Mouse (Mus musculus) left cerebral cortex, adult 9 months (tissue): ENCODE results near the gene Dpep1.
A peak's percentile ranks its signal among the peaks of the same experiment; 100 is the strongest.
"Not testable (repeated sequence)": the region's sequence is repeated elsewhere in the genome, so short reads cannot be mapped to it uniquely, and the experiment has no call there.

Experiments
- DNase-seq, 2 experiments: peaks; one replicate each; pipeline ENCODE4 v3.0.0; 2022; ENCODE audit warnings: low spot score in 2 of 2

Dpep1 gene

DNA sequence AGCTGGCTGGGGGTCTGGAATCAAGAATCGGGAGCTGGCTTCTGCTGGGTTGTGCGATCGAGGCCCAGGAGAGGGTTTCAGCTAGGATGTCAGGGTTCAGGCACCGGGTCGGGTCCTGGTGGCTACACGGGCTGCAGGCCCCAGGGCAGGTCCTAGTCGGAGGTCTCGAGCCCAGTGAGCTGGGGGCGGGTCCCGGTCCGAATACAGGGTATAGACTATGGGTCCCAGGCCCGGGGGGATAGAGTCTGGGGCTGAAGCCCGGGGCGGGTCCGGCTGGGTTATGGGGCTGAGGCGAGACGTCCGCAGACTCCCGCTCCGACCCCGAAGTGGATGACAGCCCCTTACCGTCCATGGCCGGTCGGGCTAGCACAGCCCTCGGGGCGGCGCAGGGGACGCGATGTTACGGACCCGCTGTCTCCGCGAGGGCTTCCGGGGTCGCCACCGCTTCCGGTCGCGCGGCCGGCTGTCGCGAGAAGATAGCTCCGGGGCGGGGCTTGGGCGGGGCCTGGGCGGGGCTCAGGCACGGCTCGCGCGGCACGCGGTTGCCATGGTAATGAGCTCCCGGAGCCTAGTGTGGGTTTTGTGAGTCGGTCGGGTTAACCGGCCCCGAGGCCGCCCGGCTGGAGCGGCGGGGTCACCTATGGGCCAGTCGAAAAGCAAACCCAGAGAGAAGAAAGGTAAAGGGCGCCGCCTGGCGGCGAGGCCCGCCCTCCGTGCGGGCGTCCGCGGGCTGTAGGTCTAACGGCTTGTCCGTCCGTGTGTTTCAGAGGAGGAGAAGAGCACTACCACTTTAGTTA is 26.5 kb downstream of the Dpep1 start, which contains the start of the genes Chmp1a and Spata33:
Gene Chmp1a, minus strand, starts transcription at position 443 of the 797 bp plus-strand sequence.
Gene Spata33, plus strand, starts transcription at position 512 of the 797 bp plus-strand sequence.
- peak in 1 of 2 experiments; percentile 87 for DNase-seq

GRCm38 (mm10) chr8:123213118-123213772 is 27.2 kb downstream of the Dpep1 start:
- no peak for DNase-seq

GRCm38 (mm10) chr8:123215430-123215829 is 29.4 kb downstream of the Dpep1 start:
- DNase-seq = no peak

DNA sequence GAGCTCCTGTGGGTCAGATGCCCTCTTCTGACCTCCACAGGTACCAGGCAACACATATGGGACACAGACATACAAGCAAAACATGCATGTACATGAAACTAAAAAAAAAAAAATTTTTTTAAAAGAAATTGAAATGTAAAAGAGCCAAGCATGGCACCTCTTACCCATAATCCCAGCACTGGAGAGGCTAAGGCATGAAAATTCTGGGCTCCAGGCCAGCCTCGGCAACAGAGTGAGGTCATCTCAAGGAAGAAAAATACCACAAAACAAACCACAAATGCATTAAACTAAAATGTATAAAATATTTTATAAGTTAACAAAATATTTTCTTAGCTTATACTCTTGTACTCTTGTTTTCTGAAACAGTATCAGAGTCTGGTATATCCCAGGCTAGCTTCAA is 34.9 kb downstream of the Dpep1 start:
- no peak for DNase-seq

DNA sequence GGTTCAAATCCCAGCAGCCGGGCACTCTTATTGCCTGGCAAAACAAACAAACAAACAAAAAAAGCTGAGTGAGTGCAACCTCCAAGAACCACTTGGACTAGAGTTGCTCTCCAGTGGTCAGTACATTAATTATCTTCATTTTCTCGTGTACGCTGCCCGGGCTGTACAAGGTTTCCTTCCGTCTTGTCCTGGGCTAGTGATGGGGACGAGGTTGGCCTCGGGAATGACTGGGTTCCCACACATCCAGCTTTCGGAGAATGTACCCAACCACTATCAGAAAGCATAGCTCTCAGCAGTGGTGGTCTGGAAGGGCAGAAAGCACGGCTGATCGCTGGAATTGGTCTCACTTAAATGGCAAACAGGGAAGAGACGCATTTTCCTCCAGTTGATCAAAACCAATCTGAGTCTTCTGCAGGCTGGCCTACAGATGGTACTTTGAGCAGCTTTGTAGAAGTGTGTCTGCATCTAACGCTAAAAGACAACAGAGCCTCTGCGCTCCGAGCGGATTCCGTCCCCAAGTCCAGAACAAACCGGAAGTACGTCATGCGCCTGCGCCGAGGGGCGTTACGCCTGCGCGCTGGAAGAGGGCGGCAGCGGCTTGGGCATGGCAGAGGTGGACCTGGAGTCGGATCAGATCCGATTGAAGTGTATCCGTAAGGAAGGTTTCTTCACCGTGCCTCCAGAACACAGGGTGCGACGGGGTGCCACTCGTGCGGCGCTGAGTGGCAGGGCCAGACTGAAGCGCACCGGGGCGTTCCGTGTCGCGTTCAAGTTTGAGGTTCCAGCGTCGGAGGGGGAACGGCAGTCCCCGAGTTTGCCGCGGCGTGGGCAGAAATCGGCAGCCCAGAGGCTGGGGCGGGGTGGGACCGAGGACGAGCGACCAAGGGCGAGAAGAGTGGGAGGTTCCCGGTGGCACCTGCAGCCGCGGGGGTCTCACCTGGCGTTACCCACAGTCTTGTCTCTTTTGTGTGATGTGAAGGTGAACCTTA is 38.5 kb downstream of the Dpep1 start, which contains the start of gene Cdk10:
Gene Cdk10, plus strand, starts transcription at position 565 of the 989 bp plus-strand sequence.
- peak; percentile 75 to 93 for DNase-seq

DNA sequence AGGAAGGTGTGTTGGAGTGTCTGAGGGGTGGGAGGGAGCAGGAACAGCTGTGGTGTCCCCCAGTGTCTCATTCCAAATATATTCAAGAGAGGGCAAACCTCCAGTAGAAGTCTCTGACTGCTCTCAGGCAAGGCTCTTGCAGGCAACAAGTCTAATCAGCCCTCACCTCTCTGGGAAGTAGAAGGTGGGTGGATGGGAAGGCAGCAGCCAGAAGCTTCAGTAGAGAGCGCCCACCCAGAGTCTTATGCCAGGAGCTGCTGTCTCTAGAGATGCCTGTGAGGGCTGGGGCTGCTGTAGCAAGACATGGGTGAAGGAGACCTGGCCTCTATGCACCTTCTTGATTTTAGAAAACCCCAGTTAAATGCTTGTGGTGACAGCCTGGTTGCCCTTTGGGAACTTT is 42.4 kb downstream of the Dpep1 start:
- peak in 1 of 2 experiments; percentile 42 for DNase-seq

GRCm38 (mm10) chr8:123230326-123230725 is 44.3 kb downstream of the Dpep1 start:
- not testable (repeated sequence) for DNase-seq

DNA sequence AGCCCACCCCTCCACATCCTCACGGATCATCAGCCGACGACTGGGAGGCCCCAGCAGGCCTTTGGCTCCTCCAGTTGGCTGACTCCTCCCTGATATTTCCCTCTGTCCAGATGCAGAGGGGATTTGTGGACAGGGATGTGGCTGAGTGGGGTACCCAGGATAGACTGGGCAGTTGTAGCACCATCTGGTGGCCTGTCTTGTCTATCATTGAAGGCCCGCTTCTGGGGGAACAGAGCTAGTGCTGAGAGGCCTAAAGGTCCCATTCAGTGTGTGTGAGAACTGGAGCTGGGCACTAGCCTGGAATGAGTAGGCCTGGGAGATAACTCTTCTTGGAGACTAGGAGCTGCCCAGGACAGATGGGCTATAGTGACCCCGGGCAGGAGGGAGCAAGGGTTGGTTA is 45.7 kb downstream of the Dpep1 start:
- peak in 1 of 2 experiments; percentile 27 for DNase-seq

DNA sequence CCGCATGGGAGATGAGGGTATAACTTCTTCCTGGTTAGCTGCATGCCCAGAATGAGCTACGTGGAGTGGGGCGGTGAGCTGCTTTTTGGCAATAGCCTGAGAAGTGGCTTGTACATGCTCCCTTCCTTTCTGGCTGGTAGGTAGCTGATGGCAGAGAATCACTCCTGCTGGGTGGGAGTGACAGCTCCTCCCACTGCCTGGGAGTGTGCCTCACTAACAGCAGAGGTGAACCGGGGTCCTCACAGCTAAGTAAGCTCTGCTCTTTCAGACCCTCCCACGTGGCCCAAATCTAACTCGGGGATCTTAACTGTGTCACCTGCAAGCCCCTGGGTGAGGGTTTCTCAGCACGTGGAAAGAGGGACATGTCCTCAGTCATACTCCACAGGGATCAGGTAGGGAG is 46.5 kb downstream of the Dpep1 start:
- DNase-seq = peak in 1 of 2 experiments; percentile 38

- peak in 1 of 2 experiments; percentile 25 for DNase-seq
Observed at GRCm38 (mm10) chr8:123233300-123233699, 47.3 kb downstream of the Dpep1 start.

- DNase-seq = peak in 1 of 2 experiments; percentile 22
Observed at GRCm38 (mm10) chr8:123233760-123234159, 47.7 kb downstream of the Dpep1 start.

GRCm38 (mm10) chr8:123234918-123235519 is 49.0 kb downstream of the Dpep1 start:
- peak; percentile 83 to 89 for DNase-seq

DNA sequence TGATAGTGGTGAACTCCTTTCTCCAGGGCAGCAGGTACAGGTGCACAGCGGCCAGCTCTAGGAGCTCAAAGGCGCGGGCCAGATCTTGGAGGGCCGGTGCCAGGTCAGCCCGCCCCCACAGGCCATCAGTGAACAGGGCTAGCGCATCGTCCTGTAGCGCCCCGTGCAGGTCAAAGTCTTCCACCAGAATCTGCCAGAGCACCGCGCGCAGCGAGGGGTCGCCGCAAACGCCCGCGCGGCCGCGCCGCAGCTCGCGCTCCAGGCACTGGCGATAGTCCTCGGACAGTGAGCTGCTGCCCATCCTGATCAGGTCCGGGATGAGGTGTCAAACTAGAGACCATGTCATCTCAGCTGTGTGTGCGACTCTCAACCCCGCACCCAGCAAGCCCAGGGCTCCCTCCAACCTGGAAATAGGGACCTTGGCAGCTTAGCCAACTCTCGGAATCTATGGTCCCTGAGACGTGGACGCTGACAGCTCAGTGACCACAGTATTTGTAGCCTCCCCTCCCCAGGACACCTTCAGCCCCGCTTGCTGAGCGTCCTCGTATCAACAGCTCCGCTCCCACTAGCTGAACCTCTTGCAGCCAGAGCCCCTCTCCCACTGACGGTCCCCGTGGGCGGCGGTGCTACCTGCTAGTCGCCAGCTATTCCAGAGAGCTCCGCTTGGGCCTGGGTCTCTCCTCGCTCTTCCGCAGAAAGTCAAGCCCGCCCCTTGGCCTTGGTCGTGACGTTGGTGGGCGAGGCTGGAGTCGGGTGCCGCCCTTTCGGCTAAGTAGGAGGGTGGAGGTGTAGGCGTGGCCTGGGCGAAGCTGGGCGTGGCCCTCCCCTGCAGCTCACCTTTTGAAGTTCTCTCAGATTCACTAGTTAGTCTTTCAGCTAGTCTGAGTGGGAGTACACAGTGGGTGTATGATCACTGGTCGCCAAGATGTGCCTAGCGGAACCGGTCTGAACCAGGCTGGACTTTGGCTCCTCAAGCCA is 49.8 kb downstream of the Dpep1 start, which contains the start of gene Spata2l:
Gene Spata2l, minus strand, starts transcription at position 714 of the 978 bp plus-strand sequence.
- peak; percentile 80 to 86 for DNase-seq

- DNase-seq = no peak
Observed at GRCm38 (mm10) chr8:123239398-123239797, 53.4 kb downstream of the Dpep1 start.

GRCm38 (mm10) chr8:123242107-123242923 is 56.3 kb downstream of the Dpep1 start:
- no peak for DNase-seq

DNA sequence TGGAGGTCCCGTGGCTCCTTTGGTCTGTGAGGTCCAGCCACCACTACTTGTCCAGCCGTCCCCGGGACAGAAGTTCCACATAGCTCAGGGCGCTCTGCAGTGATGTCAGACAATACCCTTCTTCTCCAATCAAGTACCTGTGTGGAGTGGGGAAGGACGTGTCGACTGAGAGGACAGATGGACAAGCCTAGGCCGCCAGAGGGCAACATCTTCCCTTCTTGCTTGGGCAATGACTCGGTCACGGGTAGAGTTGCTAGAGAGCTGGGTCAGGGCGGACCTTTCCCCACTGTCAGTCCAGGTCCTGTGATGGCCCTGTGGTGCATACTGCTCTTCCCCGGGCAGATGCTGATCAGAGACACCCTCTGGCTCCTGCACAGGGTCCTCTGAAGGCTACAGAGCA is 57.0 kb downstream of the Dpep1 start:
- no peak for DNase-seq

DNA sequence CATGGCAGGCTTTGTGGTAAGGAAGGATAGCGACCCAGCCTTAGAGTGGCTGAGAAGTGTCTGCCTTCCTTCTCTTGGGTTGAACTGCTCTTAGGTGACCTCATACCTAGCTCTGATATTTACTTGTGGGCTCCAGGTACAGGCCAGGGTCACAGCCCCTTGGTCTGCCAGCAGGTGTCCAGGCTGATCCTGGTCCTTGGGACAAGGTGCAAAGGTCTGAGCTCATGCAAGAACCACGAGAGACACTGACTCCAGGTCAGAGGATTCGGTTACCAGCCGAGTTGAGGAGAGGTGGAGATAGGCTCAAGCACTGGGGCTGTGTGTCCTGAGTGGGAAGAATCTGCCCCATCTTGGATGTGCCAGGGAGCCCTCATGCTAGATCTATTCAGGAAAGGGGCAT is 58.3 kb downstream of the Dpep1 start:
- DNase-seq = no peak

- no peak for DNase-seq
Observed at GRCm38 (mm10) chr8:123245543-123245942, 59.5 kb downstream of the Dpep1 start.

- DNase-seq = no peak
Observed at GRCm38 (mm10) chr8:123247748-123248147, 61.7 kb downstream of the Dpep1 start.
